Mouse (Mus musculus): ENCODE measurements at regions not wholly inside any gene's neighbourhood (a gene's known extent, or its start where the extent isn't known, plus 50 kb on each side); places are given as distances from the start of the nearest gene placed in this dataset.

GRCm38 (mm10) chr12:109662179-109662578, 62.0 kb upstream of the Rtl1 start:
- DNase-seq, result no peak

GRCm38 (mm10) chr12:109674766-109675165, 74.6 kb upstream of the Rtl1 start:
- DNase-seq, result no peak

- DNase-seq, result no peak
Observed at GRCm38 (mm10) chr12:109694046-109694445, 93.9 kb upstream of the Rtl1 start.

- DNase-seq, result peak; percentile 5 to 25
Observed at GRCm38 (mm10) chr12:109694801-109695430, 94.8 kb upstream of the Rtl1 start.

GRCm38 (mm10) chr12:109706820-109707219, 106.7 kb upstream of the Rtl1 start:
- no peak for DNase-seq

GRCm38 (mm10) chr12:109709661-109710060, 109.5 kb upstream of the Rtl1 start:
- no peak for DNase-seq

GRCm38 (mm10) chr12:109711392-109711791, 111.3 kb upstream of the Rtl1 start:
- DNase-seq, result no peak

GRCm38 (mm10) chr12:109711946-109712345, 111.8 kb upstream of the Rtl1 start:
- DNase-seq, result no peak

- no peak for DNase-seq
Observed at GRCm38 (mm10) chr12:109712386-109712785, 112.3 kb upstream of the Rtl1 start.

- DNase-seq, result no peak
Observed at GRCm38 (mm10) chr12:109713041-109713440, 112.9 kb upstream of the Rtl1 start.

GRCm38 (mm10) chr12:109714061-109714460, 113.9 kb upstream of the Rtl1 start:
- DNase-seq, result no peak

GRCm38 (mm10) chr12:109716991-109717390, 116.9 kb upstream of the Rtl1 start:
- no peak for DNase-seq

- DNase-seq, result peak in 1 of 2 experiments; percentile 3
Observed at GRCm38 (mm10) chr12:109718036-109718435, 117.9 kb upstream of the Rtl1 start.

- peak in 1 of 2 experiments; percentile 2 for DNase-seq
Observed at GRCm38 (mm10) chr12:109738201-109738600, 138.1 kb upstream of the Rtl1 start.

GRCm38 (mm10) chr12:109738911-109739310, 138.8 kb upstream of the Rtl1 start:
- DNase-seq, result peak in 1 of 2 experiments; percentile 0

GRCm38 (mm10) chr12:109742486-109742885, 142.4 kb upstream of the Rtl1 start:
- DNase-seq, result no peak

- no peak for DNase-seq
Observed at GRCm38 (mm10) chr12:109743036-109743650, 143.0 kb upstream of the Rtl1 start.

GRCm38 (mm10) chr12:109744186-109744585, 144.1 kb upstream of the Rtl1 start:
- DNase-seq, result no peak

- DNase-seq, result no peak
Observed at GRCm38 (mm10) chr12:109745731-109746484, 145.8 kb upstream of the Rtl1 start.

GRCm38 (mm10) chr12:109747201-109747600, 147.1 kb upstream of the Rtl1 start:
- no peak for DNase-seq

- DNase-seq, result no peak
Observed at GRCm38 (mm10) chr12:109747776-109748175, 147.6 kb upstream of the Rtl1 start.

- DNase-seq, result peak; percentile 12 to 51
Observed at GRCm38 (mm10) chr12:109748326-109749059, 148.4 kb upstream of the Rtl1 start.

GRCm38 (mm10) chr12:109749256-109749655, 149.1 kb upstream of the Rtl1 start:
- no peak for DNase-seq
